Mouse (Mus musculus) urinary bladder, adult 2 months (tissue): ENCODE results near the gene Gm10065. TPM values are rescaled to one million over a fixed set of nuclear protein-coding genes. Genes with fewer than 3 reads are reported as not detected.
"Not testable (repeated sequence)": the region's sequence is repeated elsewhere in the genome, so short reads cannot be mapped to it uniquely, and the experiment has no call there.

Source experiments
- DNase-seq: peaks from one replicate; pipeline ENCODE4 v3.0.0; 2022; ENCODE audit warnings: low spot score
- polyA plus RNA-seq: library from polyadenylated mRNA; depleted of rRNA; stranded (reverse); fragments of >200 nt; gene quantifications from 2 replicates; pipeline ENCODE4 v1.2.3, GENCODE M21; 2012; rRNA removed

The Gm10065 gene
- not detected in 2 replicates for polyA plus RNA-seq

DNA sequence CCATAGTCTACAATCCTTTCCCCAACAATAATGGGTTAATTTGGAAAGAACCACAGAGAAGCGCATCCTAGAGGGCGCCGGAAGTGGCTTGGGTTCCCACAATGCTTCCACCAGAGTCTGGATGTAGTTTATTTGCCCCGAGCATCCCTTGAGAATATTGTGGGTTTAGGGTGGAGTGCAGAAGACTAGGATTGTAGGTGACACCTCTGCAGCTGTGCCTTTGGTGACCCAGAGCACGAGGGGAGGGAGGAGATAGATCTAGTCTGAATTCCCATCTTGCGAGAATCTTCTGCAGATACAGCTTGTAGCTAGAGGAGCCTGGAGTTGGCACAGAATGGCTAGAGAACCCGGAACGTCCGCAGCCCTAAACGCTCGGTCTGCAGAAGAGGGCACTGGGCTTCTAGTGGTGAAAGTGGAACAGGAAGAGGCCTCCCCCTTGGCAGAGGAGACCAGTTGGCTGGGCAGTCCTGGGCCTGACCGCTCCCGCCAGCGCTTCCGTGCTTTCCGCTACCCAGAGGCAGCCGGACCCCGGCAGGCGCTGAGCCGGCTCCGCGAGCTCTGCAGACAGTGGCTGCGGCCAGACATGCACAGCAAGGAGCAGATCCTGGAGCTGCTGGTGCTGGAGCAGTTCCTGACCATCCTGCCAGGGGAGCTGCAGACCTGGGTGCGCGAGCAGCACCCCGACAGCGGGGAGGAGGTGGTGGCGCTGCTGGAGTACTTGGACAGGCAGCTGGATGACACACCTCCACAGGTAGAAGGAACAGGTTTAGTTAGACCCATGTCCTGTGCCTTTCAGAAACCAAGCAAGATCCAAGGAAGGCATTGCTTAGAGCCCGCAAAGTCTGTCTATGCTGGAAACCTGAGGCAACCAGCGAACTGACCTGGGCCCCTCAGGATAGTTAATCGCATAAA, at the start of gene Gm10065, which contains the start of gene Zkscan4:
Gene Gm10065 (minus strand): TSS at position 683 of the 912 bp plus-strand sequence.
Gene Zkscan4 (plus strand): TSS at position 149 of the 912 bp plus-strand sequence.
- DNase-seq = peak; percentile 32

DNA sequence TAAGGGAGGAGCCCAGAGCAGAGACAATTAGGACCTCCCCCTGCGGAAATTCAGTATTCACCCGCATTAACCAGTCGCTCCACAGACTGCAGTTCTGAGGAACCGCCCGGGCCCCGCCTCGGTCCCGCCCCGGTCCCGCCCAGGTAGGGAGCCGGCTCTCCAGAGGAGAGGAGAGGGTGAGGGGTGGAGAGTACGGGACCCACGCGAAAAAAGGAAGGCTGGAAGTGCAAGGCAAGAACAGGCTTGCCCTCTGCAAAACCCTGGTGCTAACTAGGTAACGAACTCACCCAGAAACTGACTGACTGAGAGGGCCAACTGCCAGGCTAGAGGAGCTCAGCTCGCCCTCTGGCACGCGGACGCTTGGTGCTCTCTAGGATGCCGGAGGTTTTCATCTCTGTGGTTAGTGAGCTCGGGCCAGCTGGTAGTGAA, 27.0 kb upstream of the Gm10065 start:
- DNase-seq = peak; percentile 58

DNA sequence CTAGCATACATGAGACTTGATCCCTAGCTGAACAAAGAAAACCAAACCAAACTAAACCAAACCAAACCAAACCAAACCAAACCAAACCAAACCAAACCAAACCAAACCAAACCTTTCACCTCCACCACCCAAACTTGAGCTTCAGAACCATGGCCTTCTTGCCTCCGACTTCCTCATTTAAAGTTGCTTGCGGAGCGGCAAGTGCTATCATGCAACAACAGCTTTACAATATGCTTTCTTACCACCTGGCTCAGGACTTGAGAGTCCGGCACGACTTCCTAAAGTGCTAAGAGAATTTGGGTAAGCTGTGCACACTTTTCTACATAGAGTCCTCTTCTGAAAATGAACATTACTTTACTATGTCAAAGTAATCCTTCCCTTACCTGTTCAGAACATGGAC, 23.1 kb upstream of the Gm10065 start:
- DNase-seq = no peak

DNA sequence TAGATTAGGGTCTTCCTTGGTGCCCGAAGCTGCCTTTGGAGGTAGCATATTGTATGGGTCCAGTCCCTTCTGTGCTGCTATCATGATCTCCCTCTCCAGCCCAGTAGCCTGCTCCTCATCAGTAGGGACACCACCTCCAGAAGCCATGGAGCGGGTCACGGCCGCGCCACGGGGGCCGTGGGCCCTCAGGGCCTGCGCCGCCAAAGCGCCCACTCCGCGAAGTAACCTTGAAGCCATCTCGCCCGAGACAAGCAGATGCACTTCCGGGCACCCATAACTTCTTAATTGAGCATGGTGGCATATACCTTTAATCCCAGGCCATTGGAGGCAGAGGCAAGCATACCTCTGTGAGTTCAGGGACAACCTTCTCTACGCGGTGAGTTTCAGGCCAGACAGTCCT, 21.9 kb upstream of the Gm10065 start, which contains the start of gene Gm11273:
Gene Gm11273 (minus strand): TSS at position 237 of the 400 bp plus-strand sequence.
- DNase-seq = not testable (repeated sequence)

DNA sequence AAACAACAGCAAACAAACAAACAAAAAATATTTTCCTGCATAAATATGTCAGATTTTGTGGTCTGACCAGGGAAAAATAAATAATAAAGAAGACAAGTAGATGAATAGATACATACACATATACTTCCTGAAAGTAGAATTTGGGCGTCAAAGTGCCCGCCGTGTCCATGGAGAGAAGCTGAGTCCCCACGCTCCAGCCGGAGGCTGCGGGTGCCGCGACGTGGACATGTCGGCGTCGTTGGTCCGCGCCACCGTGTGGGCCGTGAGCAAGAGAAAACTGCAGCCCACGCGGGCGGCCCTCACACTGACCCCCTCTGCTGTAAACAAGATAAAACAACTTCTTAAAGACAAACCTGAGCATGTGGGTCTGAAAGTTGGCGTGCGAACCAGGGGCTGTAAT, 15.8 kb upstream of the Gm10065 start, which contains the start of gene AK157302:
Gene AK157302 (plus strand): TSS at position 144 of the 400 bp plus-strand sequence.
- no peak for DNase-seq

DNA sequence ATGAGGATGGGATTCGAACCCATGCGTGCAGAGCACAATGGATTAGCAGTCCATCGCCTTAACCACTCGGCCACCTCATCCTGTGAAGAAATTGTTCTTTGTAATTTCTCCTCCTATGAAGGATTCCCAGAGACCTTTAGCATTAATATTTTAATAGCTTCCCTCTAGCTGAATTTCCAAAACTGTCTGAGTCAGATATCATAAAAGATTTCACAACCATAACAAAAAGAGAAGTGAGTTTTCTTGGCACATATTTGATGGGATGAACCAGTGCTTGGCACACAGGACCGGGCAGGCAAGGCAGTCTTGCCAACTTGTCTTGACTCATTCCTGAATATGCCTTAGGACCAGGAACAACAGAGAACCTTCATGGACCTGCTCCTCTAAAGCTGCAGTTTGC, 13.6 kb upstream of the Gm10065 start:
- DNase-seq = no peak

DNA sequence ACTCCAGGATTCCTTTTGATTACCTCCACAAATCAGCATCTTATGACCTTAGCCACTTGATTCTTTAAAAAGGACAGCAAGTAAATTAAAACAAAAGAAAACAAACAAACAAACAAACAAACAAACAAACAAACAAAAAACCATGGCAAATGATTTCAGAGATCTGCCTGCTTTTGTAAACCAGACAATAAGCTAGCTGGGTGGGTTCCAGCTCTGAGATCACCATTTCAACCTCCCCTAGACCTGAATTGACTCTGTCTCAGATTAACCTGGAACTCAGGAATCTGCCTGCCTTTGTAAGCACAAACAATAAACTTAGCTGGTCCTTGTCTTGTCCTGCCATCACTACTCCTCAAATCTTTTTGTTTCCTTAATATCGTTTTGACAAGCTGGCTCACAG, 7.6 kb upstream of the Gm10065 start:
- DNase-seq = no peak

DNA sequence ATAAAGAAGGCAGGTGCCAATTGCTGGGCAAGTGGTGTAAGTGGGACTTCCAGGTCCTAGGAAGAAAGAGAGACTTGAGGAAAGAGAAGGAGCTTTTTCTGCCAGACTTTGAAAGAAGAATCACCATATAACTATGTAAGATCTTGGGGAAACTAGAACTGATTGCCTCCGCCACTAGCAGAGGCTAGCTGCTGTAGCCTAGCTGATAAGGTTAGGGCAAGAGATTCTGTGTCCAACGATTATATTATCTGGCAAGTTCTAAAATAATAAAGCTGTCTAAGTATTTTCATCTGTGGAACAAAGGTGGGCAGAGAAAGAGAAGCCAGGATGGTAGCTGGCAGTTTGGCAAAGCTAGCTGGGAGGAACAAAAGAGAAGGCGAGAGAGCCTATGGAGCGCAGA, 6.8 kb downstream of the Gm10065 start:
- no peak for DNase-seq

DNA sequence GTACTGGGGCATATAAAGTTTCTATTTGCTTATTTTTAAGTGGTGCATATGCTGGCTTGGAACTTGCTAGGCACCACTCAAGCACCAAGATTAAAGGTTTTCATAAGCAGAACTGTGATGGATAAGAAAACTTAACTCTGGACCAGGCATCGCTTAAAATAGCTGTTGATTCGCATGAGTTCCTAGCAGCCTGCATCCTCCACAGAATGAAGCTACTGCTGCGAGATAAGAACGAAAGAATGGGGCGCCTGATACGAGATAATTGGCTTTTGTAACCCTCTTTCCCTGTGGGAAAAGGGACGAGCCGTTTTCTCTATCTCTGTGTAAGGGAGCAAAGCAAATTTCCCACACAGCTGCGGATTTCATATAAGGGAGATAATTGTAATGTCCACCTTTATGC, 10.1 kb downstream of the Gm10065 start:
- no peak for DNase-seq

DNA sequence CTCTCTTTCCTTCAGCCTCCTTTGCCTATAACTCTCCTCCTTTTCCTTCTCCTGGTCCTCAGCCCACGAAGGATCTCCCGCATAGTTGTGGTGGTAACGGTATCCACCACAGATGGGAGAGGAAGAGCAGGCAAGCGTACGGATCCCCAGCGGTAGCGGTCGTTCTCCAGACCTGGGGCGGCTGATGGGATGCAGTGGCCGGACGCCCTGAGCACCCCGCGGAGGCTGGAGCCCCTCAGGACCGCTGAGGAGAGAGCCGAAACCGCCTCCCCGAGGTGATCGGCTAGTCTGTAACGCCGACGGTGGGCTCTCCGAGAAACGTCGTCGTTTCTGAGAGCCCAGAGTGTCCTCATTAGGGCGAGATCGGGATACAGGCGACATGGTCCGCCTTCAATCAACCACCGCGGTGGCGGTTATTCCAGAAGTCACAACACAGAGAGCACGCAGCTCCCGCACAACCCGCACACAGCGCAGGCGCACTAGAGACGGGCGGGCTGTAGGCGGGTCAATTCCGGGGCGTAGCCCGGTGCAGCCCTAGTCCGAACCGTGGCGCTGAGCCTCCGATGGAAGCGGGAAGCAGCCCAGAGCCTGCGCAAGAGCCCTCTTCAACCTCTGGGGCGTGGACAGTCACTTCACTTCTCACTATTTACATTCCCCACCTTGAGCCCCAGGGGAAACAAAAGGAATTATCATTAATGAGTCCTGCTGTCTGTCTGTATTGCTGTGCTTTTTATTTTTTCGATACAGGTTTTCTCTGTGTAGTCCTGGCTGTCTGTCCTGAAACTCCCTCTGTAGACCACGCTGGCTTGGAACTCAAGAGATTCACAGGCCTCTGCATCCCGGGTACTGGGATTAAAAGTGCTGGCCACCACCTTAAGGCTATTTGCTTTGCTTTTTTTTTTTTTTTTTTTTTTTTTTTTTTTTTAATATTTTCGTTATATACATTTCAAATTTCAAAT, 10.9 kb downstream of the Gm10065 start, which contains the start of gene Nkapl:
Gene Nkapl (minus strand): TSS at position 449 of the 959 bp plus-strand sequence.
- DNase-seq = peak; percentile 75

DNA sequence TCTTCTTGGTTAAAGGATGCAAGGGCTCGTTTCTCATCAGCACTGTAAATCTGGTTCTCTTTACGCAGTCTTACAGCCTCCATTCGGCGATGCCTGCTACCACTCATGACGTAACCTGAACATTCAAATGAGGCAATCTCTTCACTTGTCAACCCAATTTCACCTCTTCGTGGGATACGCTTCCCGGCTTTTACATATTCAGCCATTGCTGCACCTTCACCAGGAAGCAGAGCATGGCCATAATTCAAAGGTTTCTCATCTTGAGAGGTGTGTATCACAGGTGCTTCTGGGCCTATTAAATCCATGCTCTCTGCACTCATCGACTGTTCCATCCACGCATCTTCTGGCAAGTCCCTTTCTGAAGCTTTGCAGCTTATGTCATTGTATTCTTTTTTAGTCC, 11.9 kb downstream of the Gm10065 start:
- no peak for DNase-seq

DNA sequence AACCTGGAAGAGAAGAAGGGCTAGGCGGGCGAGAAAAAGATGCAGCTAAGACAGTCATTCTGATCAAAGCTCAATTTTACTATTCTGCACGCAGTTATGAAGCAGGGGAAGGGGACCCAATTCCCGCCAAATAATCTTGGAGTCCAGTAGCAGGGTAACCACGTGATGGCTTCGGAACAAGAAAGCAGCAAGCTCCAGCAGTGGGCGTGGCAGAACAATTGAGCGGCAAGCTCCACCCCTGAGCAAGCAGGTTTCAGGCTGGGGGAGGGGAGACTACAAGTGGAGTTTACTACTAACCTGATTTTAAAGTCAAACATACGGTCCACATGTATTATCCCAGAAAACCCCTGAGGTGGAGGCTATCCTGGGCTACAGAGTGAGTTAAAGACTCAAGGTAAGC, 16.7 kb downstream of the Gm10065 start:
- not testable (repeated sequence) for DNase-seq

DNA sequence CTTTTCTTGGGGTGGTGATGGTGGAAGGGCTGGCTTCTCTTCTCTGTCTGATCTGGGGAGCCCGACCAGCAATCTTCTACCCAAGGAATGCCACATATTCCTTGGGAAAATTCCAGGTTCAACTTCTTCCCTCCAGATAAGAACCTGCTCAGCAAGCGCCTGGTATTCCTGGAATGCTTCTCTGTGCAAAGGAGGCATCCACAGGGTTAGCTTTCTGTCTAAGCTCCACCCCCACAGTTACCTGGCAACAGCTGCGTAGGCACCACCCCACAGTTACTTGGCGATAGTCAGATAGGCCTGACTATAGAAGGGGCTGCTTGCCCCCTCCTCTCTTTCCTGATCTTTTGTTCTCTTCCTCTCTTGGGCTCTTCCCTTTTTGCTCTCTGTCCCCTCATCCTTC, 22.9 kb downstream of the Gm10065 start:
- DNase-seq = no peak

DNA sequence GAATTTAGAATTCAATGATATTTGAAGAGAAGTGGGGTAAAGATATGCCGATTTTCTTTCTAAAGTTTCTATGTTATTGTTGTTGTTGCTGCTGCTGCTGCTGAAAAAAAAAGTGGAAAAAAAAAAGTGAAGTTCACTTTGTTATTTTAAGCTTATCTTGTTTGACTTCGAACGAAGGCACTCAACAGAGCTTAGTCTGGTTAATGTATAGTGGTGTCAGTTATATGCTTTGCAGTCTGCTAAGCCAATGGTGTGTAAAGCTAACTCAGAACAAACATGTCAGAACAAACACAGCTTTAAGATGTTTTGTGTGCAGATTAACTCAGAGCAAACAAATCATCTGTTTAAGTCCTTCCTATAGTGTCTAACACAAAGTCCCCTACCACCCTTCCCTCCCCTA, 25.1 kb downstream of the Gm10065 start:
- DNase-seq = no peak

DNA sequence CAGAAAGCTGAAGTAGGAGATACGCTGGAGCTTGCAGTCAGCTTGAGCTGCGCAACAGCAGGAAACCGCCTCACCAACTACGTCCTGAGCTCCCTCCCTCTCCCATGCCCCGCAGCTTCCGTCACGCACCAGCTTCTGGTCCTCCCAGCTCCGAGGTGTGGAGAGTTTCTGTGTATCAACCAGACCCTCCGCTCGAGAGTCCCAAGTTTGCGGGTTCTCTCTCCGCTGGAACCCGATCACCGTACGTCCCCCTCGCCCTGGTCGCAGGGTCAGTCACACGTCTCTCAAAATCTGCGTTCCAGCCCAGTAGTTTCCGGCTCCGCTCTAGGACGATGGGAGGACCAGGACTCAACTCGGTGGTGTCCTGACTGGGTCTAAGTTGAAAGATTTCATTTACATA, 25.8 kb downstream of the Gm10065 start, which contains the start of gene Zscan26:
Gene Zscan26 (minus strand): TSS at position 282 of the 400 bp plus-strand sequence.
- peak; percentile 76 for DNase-seq

DNA sequence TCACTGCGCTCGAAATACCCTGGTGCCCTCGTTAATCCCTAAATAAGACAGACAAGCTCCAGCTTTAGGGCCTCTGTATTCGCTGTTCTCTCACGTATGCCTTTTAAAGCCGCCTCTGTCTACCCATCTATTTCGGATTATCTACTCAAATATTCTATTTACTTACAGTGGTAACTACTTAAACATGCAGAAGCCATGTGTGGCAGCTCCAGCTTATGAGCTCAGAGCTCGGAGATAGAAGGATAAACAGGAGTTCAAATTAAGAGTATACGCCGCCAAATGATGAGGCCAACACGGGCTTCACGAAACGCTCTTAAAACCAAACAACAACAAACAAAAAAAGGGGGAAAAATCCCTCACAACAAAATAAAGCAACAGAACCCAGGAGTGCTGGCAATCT, 26.2 kb downstream of the Gm10065 start:
- DNase-seq = no peak

DNA sequence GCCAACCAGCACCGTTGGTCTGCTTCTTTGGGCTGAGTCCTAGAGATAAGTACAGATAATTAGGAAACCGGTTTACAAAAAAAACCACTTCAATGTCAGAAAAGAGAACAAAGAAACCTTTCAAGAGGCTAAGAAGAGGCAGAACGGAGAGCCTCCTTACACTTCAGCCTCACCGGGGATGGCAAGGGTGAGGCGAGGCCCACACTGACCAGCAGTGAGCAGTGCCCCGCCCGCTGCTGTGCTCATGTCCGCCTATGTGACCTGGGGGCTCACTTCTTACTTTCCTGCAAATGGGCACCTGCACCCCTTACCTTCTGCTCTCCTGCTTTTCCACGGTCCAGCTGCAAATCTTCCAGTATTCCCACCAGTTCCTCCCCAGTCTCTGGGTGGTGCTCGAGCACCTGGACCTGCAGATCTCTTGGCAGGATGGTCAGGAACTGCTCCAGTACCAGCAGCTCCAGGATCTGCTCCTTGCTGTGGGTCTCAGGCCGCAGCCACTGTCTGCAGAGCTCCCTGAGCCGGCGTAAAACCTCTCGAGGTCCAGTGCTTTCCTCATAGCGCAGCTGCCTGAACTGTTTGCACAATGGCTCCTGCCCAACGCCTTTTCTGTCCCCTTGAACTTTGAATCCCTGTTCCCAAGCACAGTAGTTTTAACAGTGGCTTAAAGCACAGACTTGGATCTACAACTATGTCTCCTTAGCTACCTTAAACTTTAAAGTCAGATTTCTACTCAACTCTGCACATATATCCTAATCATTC, 31.2 kb downstream of the Gm10065 start:
- no peak for DNase-seq

DNA sequence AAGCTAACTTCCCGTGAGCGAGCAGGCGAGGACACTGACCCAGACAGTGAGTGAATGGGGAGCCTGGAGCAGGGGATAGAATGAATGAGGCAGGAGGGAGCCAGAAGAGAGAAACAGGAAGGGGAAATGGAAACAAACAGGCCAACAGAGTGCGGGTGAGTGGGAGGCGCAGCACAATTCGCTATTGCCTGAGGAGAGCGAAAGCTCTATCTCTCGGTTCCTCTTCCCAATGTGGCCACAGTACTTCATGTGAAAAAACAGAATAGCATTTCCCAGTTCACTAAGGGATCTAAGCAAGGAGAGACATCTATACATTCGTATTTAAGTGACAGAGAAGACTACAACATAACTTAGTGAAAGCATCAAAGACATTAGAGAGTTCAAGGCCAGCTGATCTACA, 32.4 kb downstream of the Gm10065 start:
- no peak for DNase-seq

DNA sequence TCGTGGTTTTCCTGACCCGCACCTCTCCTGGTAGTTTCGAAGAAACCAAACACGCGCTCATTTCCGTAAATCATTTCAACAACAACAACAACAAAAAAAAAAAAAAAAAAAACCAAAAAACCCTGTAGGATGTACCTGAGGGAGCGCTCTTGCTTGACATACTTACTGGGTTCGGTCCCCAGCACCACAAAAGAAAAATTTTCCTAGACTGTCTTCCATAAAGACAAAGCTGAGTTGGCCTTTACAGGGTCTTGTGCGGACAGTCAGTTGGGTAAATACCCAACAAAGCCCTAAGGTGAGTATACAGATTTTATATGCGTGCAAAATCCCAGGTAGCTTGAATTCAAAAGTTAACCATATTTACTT, 38.1 kb downstream of the Gm10065 start:
- DNase-seq = no peak

DNA sequence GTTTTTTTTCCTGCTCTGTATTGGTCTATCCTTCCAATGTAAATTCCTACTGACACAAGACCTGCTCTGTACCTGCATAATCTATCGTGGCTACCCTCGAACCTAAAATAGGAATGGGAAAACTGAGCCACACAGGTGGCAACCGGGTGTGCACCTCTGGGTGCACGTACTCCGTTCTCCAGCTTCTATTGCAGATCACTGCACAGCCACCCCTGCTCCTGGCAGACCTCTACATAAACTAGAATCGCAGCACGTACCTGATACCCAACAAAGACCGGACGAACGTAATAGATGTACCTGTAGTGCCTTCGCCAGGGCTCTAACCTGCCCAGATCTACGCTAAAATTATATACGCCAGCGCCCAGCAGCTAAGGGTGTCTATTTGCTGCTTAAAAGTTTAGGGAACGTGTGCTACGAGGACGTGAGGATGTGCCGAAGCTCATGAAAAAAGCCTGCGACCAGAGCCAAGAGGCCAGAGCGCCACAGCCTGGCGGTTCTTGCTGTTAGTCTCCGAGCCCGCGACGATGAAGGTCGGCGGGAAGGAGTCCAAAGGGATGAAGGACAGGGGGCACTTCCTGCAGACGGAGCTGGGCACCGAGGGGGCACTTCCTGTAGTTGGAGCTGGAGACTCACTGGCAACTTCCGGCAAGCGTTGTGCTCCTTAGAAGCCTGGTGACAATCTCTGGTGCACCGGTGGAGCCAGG, 38.6 kb downstream of the Gm10065 start, which contains the start of gene Pgbd1:
Gene Pgbd1 (minus strand): TSS at position 556 of the 704 bp plus-strand sequence.
- DNase-seq = peak; percentile 38
